Mouse (Mus musculus) right cerebral cortex, postnatal 10 days (tissue): ENCODE measurements around the gene Mia3.
"Not testable (repeated sequence)": the region's sequence is repeated elsewhere in the genome, so short reads cannot be mapped to it uniquely, and the experiment has no call there.

Source experiments
- DNase-seq, 2 experiments: peaks; one replicate each; pipeline ENCODE4 v3.0.0; 2021; ENCODE audit warnings: low spot score in 2 of 2

Mia3 gene

GRCm38 (mm10) chr1:183369427-183370014 is at the start of gene Mia3:
Gene Mia3, minus strand, starts transcription at chr1:183369553.
- peak; percentile 99 for DNase-seq

DNA sequence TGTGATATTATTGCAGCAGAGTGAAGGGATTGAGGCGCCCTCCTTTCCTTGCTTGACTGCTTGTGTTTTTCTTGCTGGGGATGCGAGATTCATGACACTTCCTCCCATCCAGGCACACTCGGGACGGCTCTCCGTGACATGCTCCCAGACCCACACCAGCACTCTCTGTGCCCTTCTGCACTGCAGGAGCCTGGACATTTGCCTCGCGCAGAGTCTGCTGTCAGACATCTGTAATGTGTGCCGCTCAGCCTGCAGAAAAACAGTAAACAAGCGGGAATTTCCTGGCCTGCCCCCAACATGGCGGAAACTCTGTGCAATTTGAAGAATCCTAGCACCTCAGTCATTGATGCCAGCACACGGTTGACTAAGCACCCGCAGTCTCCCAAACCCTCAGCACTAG is 48.5 kb upstream of the Mia3 start, which contains the start of gene Hhipl2:
Gene Hhipl2 (plus strand): TSS at position 343 of the 400 bp plus-strand sequence.
- no peak for DNase-seq

DNA sequence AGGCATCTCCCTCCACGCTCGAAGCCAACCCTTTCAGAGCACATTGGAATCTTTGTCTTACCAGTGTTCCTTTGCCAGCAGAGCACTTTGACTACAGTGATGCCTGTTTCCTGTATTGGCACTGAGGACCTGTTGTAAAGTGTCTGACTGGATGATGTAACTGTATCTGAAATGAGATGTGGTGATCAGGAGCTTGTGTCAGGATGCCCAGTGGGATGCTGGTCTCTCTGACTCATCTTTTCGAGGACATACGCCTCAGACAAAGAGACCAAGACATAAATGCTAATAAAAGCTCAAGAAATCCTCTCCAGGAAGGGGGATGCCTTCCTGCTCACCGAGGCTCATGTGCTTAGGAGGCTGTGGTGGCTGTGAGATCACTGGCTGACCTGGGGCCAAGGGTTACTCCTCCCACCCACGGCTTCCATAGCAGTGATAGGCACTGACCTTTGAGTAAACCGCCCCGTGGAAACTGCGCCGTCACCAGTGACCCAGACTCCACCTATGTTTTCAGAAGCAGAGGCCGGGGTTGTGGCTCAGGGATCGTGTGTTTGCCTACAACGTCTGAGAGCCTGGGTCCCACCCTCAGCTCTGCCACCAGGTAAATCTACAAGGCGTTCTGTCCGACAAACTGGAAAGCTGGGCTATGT is 44.9 kb upstream of the Mia3 start:
- DNase-seq: no peak

DNA sequence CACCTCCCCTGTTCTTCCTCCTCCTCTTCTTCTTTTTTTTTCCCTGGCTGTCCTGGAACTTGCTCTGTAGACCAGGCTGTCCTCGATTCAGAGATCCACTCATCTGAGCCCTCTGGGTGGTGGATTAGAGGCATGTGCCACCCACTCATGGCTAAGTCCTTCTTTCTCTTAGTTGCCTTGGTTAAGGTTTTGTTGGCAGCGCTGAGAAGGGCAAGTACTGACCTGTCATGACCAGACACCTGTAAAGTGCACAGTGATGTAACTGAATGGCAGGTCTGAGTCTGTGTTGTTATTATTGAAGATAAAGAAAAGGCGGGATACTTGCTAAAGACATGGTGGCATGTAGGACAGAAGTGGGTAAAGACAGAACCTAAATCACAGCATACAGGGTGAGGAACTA is 34.0 kb upstream of the Mia3 start:
- DNase-seq: no peak

- peak; percentile 96 to 97 for DNase-seq
These were observed 19.4 kb upstream of the Mia3 start, which contains the start of gene Taf1a for GRCm38 (mm10) chr1:183388426-183389406. Gene Taf1a, plus strand, starts transcription at chr1:183388981.

- DNase-seq: not testable (repeated sequence)
These were observed 18.1 kb upstream of the Mia3 start for GRCm38 (mm10) chr1:183387421-183387820.

- no peak for DNase-seq
These were observed 13.3 kb upstream of the Mia3 start for GRCm38 (mm10) chr1:183382621-183383020.

GRCm38 (mm10) chr1:183381816-183382215 is 12.5 kb upstream of the Mia3 start:
- no peak for DNase-seq

DNA sequence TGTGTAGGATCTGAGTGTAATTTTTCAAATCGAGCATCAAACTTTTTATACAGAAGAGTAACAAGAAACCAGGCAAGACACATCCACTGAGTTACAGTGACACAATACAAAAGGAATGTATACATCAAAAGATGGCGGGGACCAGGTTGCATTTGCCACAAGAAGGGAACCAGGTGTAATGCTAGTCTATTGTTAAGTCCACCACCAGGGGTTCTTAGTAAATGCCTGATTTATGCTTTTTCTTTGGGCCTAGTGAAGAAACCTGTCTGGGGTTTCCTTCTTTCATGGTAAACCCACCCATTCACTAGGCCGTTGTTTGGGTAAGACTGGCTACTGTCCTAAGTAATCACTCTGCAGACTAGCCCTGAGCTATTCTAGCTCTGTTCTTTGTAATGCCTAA is 10.0 kb upstream of the Mia3 start:
- DNase-seq: not testable (repeated sequence)

GRCm38 (mm10) chr1:183378321-183378941 is 9.1 kb upstream of the Mia3 start:
- DNase-seq: no peak

GRCm38 (mm10) chr1:183377045-183377444 is 7.7 kb upstream of the Mia3 start:
- DNase-seq: no peak

DNA sequence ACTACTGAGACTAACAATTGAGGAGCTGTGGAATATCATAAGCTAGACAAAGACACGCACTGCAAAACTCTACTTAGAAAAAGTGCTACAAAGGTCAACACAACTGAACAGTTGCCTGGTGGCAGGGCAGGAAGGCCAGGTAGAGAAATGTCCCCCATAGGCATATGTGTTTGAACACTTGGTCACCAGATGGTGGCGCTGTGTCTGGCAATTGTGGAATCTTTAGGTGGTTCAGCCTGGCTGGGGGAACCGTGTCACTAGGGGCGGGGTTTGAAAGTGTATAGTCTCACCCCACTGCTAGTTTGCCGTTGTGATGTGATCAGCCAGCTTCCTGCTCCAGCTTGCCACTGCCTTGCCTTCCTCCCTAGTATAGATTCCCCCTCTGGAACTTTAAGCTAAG is 5.4 kb upstream of the Mia3 start:
- DNase-seq: no peak

DNA sequence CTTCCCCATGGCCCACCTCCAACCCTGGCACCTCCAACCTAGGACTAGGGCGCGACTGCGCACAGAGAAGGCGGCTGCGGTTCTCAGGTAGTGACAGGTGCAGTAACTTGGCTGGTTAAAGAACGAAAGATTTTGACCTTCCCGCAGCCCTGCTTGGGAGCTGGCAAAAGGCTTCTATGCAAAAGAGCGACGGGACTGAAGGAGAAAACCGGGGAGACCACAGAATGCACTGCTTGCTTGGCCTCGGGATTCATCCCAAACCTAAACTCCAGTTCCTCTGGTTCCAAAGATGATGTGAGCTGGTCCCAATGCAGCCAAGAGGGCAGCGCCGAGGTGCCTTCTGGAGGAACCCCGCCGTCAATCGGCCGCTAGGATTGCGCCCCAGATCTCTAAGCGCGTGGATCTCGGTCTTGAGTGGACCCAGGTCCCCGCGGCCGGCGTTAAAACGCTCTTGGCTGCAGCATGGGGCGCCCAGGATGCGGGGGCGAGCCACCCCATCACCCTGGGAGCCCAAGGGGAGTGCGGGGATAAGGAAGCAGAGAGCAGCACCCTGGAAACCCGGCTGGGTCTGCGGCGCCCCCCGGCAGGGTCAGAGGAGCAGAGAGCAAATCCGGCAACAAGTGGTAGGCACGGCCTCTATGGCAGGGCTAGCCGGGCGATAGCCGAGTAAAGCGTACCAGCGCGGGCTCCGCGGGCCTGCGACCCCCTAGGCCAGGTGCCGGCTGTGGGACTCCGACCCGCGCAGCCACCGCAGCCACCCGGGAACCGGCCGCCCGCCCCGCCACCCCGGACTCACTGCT is 552 bp downstream of the Mia3 start:
- no peak for DNase-seq

DNA sequence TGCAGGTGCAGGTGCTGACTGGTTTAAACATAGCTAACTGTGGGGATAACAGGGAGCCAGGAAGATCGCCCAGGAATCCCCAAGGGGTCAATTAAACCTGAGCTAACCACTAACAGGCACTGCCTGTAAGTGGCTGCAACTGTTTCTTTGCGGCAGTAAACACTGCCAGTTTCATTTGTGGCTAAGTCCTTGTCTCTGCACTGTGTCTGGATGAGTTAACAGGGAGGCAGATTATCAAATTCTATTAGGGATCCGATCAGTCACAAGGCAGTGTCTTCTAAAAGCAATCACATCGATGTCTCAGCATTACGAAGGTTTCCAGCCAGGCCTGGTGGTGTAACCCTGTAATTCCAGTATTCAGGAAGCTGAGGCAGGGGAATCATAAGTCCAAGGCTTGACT is 3.0 kb downstream of the Mia3 start:
- no peak for DNase-seq

GRCm38 (mm10) chr1:183363577-183363867 is 5.8 kb downstream of the Mia3 start:
- no peak for DNase-seq

GRCm38 (mm10) chr1:183362729-183363576 is 6.4 kb downstream of the Mia3 start:
- DNase-seq: no peak

- DNase-seq: no peak
These were observed 7.1 kb downstream of the Mia3 start for GRCm38 (mm10) chr1:183362301-183362700.

- no peak for DNase-seq
These were observed 10.5 kb downstream of the Mia3 start for GRCm38 (mm10) chr1:183358901-183359300.

DNA sequence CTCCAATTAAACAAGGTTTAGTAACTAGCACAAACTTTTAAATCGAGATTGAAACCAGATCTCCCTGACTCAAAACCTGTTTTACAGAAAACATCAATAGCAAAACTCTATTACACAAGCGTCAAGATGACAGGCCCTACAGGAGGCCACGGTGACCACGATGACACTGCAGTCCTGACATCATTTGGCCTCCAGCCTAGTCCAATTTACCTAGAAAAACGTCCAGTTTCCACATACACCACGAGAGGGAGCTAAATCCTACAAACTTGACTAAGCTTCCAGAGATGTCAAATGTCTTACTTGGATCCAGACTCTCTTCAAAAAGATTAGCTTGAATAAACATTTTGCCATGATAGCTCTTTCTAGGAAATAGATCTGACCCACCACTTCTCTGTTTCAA is 19.5 kb downstream of the Mia3 start:
- DNase-seq: peak; percentile 47 to 60

- DNase-seq: no peak
These were observed 23.5 kb downstream of the Mia3 start for GRCm38 (mm10) chr1:183345817-183346195.
